Mouse (Mus musculus) liver, embryonic 14.5 days (tissue): ENCODE measurements at regions not wholly inside any gene's neighbourhood (a gene's known extent, or its start where the extent isn't known, plus 50 kb on each side); places are given as distances from the start of the nearest gene placed in this dataset.

Source experiments
- CTCF ChIP-seq: IDR thresholded peaks from 2 replicates; pipeline ENCODE4 v1.5.1; 2016; ENCODE audit warnings: antibody characterized with exemption, low read depth, control low read depth
- EP300 ChIP-seq: IDR thresholded peaks from 2 replicates; pipeline ENCODE4 v1.6.1; 2016; ENCODE audit warnings: antibody characterized with exemption, low read depth

- TF ChIP-seq CTCF, result no peak
- TF ChIP-seq EP300, result no peak
Observed at GRCm38 (mm10) chr17:45294256-45294865, 139.2 kb downstream of the Cdc5l start.
